In the genomic region with DNA sequence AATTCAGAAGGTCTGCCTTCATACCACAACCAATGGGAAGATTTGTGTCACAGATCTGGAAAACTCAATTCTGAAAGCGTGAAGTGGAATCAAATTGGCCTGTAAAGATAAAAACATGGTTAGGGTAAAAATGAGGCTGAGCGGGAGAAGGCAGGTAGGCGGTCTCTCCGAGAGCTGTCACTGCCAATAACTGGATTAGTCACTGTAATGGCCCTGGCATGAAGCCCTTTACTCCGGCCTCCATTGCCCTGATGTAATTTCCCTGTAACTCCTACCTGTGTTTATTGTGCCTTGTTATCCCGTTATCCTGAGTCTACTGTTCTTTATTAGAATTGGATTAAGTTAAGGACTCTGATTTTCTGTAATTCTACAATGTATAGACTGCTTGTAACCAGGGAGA, we compare ENCODE assay signal across 9 mouse cellular contexts.
"Had no signal": no experiment of that assay in that cellular context is flagged by ENCODE, and none has a peak within 500 bp of the region (broad histone marks: within the 10 kb centered on the region; RNA-seq: fewer than 3 reads in every experiment).

No protein-coding gene starts in this region.

- DNase-seq: kidney, adult 9 months; kidney, postnatal 36 days; layer of hippocampus, adult 9-11 months; layer of hippocampus, postnatal 36 days; left cerebral cortex, postnatal 4 days; lung, adult 18-20 months; lung, postnatal 36 days; right cerebral cortex, postnatal 14 days; thymus, postnatal 4 days had no signal
